Mouse (Mus musculus) intestine, embryonic 16.5 days (tissue): Measurements from ENCODE around the gene Fam228a. TPM values are rescaled to one million over a fixed set of nuclear protein-coding genes. Genes with fewer than 3 reads are reported as not detected.

Experiments
- ATAC-seq: fragments of 200-750 bp; cut with Nextera tagmentation; 2 replicates; pipeline ENCODE4 v1.8.0; 2017; ENCODE audit warnings: moderate TSS enrichment, moderate library complexity
- H3K27ac ChIP-seq: fragments of 300-500 bp; sonication (generic); 2 replicates; pipeline ENCODE4 v1.5.1; 2014; ENCODE audit warnings: mild to moderate bottlenecking, low read length
- H3K27me3 ChIP-seq: fragments of 300-500 bp; sonication (generic); replicated peaks from 2 replicates; pipeline ENCODE4 v1.6.1; 2014; ENCODE audit warnings: low read length, control low read depth, mixed read lengths; ENCODE audit not compliant: control insufficient read depth, insufficient read depth
- H3K36me3 ChIP-seq: fragments of 300-500 bp; sonication (generic); 2 replicates; pipeline ENCODE4 v1.6.1; 2014; ENCODE audit warnings: low read length, control low read depth; ENCODE audit not compliant: control insufficient read depth, insufficient read depth
- H3K4me1 ChIP-seq: fragments of 300-500 bp; sonication (generic); 2 replicates; pipeline ENCODE4 v1.6.1; 2014; ENCODE audit warnings: low read length, control low read depth, mixed read lengths; ENCODE audit not compliant: control insufficient read depth, insufficient read depth
- H3K4me2 ChIP-seq: fragments of 300-500 bp; sonication (generic); 2 replicates; pipeline ENCODE4 v1.6.1; 2014; ENCODE audit warnings: low read depth, low read length, control low read depth
- H3K4me3 ChIP-seq: fragments of 300-500 bp; sonication (generic); 2 replicates; pipeline ENCODE4 v1.5.1; 2014; ENCODE audit warnings: mild to moderate bottlenecking, low read length
- H3K9ac ChIP-seq: fragments of 300-500 bp; sonication (generic); 2 replicates; pipeline ENCODE4 v1.6.1; 2014; ENCODE audit warnings: low read depth, low read length
- H3K9me3 ChIP-seq: fragments of 300-500 bp; sonication (generic); 2 replicates; pipeline ENCODE4 v1.6.1; 2016; ENCODE audit warnings: low read length, control low read depth; ENCODE audit not compliant: control insufficient read depth
- WGBS: fragments of 180-500 bp; shearing (Covaris S2); extraction: QIAGEN DNeasy Blood & Tissue Kit; methylation state at CpG from one replicate; pipeline ENCODE4 v1.1.7; 2014; 5-methylcytosine and 5-hydroxymethylcytosine counted together
- polyA plus RNA-seq: library from polyadenylated mRNA; unstranded; fragments of >200 nt; fragmentation: Nextera tagmentation; extraction: Ambion mirVana; gene quantifications from 2 replicates; pipeline ENCODE4 v1.2.1, GENCODE M21; 2015

Fam228a gene
- polyA plus RNA-seq, 1 experiment from 2014 or later = 0.05 TPM

DNA sequence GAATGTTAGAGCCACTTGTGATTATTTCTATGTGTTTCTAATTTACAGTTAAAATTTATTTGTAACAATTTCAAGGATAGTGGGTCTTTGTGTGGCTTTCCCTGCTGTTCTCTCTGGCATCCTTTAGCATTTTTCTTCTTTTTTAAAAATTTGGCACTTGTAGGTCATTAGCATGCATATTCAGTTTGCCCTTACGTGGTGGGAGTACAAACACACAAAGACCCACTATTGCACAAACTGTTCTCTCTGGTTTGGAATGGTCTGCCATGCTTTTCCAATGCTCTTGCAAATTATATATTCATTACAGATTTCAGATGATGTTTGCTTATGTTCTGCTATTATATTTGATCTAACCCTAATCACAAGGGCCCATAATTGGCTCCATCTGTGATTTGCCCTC, 61.9 kb downstream of the Fam228a start:
- H3K4me2 ChIP-seq = no peak overlapping the region
- H3K36me3 ChIP-seq = 0 out of 2 replicates have a peak, but pooled peaks cover 4% of the 10 kb centered on the region
- H3K27ac ChIP-seq = no peak overlapping the region
- ATAC-seq = no peak
- no peaks in the 10 kb centered on the region for H3K27me3 ChIP-seq
- no peaks in the 10 kb centered on the region for H3K9me3 ChIP-seq
- no peaks in the 10 kb centered on the region for H3K4me1 ChIP-seq
- H3K4me3 ChIP-seq = no peak overlapping the region
- H3K9ac ChIP-seq = no peak overlapping the region
- 91% methylated on average over 1 of the region's 1 CpGs for WGBS

DNA sequence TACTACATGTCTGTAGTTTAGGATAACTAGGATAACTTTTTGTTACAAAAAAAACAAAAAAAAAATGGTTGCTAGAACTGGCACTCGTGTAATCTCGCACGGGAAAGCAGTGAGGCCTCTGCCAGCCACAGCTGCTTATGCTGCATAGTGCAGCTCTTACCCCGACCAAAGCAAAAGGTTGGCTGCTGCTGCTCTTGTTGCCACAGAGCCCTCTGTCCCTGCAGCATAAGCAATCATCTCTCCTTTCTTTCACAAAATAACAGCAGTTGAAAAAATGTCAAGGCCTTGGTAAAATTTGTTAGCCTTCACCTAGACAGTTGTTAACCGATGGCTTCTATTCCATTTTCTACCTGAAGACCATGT, 72.6 kb downstream of the Fam228a start:
- Histone ChIP-seq H3K4me2 (no peak overlapping the region), H3K27ac (no peak overlapping the region), H3K9me3 (no peaks in the 10 kb centered on the region), H3K36me3 (peaks cover 3% of the 10 kb centered on the region; the same call in 1 of the 2 replicates), H3K9ac (no peak overlapping the region), H3K4me1 (no peaks in the 10 kb centered on the region), H3K4me3 (no peak overlapping the region), H3K27me3 (no peaks in the 10 kb centered on the region)
- no peak for ATAC-seq
- 87% methylated on average over 5 of the region's 5 CpGs for WGBS

- WGBS = 72% methylated on average over 7 of the region's 7 CpGs
- H3K4me2 ChIP-seq = no peak overlapping the region
- no peak overlapping the region for H3K4me3 ChIP-seq
- H3K4me1 ChIP-seq = no peaks in the 10 kb centered on the region
- H3K9ac ChIP-seq = no peak overlapping the region
- no peaks in the 10 kb centered on the region for H3K27me3 ChIP-seq
- H3K9me3 ChIP-seq = no peaks in the 10 kb centered on the region
- H3K27ac ChIP-seq = no peak overlapping the region
- peaks cover 3% of the 10 kb centered on the region; the same call in 1 of the 2 replicates for H3K36me3 ChIP-seq
- no peak for ATAC-seq
Observed at GRCm38 (mm10) chr12:4664929-4665674, 73.1 kb downstream of the Fam228a start.

Other genes with a start within 250 kb of the Fam228a start
- gene Itsn2, start 145.8 kb downstream of the Fam228a start, polyA plus RNA-seq = 30.4 and 32.9 TPM in 2 replicates
- not detected in 2 replicates for gene Gm3625, start 145.5 kb downstream of the Fam228a start, polyA plus RNA-seq
- gene Pfn4, start 30.6 kb upstream of the Fam228a start, polyA plus RNA-seq = 1.1 TPM in 2 replicates
- gene Fam228b, start 30.8 kb upstream of the Fam228a start, polyA plus RNA-seq = 1.1 and 1.3 TPM in 2 replicates
- 169 and 193 TPM in 2 replicates for gene Sf3b6, start 79.1 kb upstream of the Fam228a start, polyA plus RNA-seq
- 7.1 and 8.2 TPM in 2 replicates for gene Fkbp1b, start 103.2 kb upstream of the Fam228a start, polyA plus RNA-seq
- 11.0 and 12.4 TPM in 2 replicates for gene Wdcp, start 104.9 kb upstream of the Fam228a start, polyA plus RNA-seq
- gene Mfsd2b, start 135.9 kb upstream of the Fam228a start, polyA plus RNA-seq = 1.3 and 1.7 TPM in 2 replicates
- gene Ubxn2a, start 169.3 kb upstream of the Fam228a start, polyA plus RNA-seq = 31.0 and 32.8 TPM in 2 replicates
- gene Atad2b, start 178.9 kb upstream of the Fam228a start, polyA plus RNA-seq = 4.4 and 5.2 TPM in 2 replicates